Mouse (Mus musculus): Measurements from ENCODE around the gene Gm39115. TPM values are rescaled to one million over a fixed set of nuclear protein-coding genes. Genes with fewer than 3 reads are reported as not detected.

The Gm39115 gene
- total and polyA plus RNA-seq, 3 experiments, result not detected

DNA sequence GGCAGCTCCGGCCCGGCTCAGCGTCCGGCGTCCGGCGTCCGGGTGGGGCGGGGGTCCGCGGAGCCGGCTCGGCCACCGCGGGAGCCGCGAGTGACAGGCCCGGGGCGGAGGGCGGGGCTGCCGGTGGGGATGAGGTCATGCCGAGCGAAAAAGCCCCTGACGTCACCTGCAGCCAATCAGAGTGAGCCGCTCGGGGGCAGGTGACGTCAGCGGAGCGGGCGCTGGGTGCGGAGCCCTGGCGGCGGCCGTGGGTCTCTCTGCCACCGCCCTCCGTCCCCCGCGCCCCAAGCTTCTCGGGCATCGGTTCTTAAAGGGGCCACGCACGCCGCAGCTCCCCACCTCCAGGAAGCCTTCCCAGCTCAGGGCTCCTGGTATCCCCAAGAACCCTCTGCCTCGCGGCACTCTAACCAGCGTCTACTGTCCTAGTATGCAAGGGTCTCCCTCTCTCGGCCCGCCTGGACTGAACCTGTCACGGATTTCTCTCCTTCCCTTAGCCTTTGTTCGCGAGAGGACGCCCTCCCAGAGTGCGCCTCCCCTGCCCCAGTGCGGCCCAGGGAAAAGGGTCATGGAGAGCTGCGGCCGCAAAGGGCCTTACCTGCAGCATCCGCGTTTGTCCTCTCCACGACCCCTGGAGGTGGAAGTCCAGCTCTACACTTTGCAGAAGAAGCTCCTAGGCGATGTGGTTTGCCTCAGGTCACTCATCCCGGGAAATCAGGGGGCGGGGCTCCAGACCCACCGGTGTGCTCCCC lies 40.5 kb downstream of the Gm39115 start, which contains the start of gene Dusp8:
Dusp8 (minus strand) TSS at position 661 of the 749 bp plus-strand sequence.
- DNase-seq, result peak; percentile 95

- peak; percentile 48 for DNase-seq
Observed at GRCm38 (mm10) chr7:142094301-142095143, 41.3 kb downstream of the Gm39115 start.

DNA sequence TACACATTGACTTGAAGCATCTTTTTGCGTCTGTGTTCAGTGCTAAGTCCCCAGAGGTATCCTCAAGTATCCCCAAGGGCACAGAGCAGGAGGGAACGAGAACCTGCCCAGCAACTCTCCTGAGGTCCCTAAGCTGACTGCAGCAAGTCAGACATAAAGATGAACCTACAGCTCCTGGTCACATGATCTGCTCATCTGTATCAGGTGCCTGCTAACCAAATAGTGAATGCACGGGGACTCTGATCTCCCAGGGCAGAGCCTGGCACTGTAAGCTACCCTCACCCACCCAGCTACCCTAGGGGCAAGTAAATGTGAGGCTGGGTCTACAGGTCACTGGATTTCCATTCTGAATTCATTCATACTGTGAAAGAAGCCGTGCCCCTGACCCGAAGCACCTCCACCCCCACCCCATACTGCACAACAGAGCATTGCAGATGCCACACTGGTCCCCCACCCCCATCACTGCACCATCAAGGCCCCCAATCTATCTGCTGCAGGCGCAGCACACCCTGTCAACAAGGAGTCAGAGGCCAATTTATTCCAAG lies 42.1 kb downstream of the Gm39115 start:
- DNase-seq, result no peak

GRCm38 (mm10) chr7:142092991-142093390 lies 42.8 kb downstream of the Gm39115 start:
- DNase-seq, result no peak

DNA sequence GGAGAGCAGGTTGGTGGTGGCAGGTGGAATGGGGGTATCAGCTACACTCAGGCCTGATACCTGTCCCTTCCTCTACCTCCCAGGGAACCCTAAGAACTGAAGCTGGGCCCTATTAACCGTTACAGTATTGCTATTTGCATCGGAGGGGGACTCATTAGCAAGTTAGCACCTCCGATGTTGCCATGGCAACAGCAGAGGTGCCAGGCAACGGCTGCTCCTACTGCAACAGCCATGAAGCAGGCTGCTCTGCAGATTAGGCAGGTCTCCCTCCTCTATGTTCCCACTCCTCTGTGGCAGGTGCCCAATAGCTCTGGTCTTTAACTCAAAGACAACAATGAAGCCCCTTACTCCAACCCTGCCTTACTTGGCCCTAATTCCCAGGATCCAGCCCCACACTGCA lies 44.0 kb downstream of the Gm39115 start:
- DNase-seq, result no peak

DNA sequence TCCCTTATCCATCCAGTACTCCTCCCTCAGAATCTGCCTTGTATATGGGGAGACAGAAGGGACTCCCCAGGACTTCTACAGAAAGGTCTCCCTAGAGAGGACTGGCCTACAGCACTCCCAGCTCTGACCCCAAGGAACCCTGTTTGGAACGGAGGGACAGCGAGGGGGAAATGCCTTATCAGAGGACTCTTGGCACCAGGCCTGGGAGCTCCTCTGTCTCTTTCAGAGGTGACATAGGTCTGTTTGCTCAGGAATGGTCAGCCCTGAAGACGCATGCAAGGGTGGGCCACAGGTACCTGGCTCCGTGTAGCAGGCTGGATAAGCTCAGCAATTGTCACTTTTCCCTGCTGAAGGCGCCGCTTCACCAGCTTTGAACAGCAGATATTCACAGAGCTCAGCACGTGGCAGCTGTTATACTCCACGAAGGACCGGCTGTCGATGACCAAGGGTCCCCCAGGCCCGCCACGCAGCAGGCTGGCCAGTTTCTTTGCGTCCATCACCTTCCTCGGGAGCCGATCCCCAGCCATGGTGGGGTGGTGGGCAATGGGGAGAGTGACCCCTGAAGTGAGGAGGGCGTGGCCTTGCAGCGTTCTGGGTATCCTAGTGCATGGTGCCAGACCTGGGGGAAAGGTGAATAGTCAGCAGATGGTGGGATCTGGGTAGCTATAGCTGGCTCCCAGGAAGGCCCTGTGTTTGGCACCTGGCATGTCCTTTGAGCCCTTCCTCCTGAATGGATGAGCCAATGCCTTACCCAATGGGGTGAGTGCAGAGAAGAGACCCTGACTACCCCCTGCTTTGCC lies 46.0 kb downstream of the Gm39115 start:
- DNase-seq, result no peak

DNA sequence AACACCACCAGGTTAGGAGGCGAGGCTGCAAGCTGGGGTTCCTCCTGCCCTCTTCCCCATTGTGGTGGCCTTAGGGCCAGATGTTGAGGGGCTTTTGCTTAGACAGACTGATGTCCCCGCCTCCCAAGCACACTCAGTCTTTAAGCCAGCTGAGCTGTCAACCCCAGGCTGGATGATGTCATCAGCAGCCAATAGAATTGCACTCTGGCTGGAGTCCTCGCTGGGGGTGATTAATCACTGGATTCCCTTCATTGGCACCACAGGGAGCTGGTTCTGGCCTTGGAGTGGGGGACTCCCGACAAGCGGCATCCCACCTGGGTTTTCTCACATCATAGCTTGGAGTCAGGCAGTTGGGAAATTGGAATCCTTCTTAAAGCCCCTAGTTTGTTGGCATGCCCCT lies 46.9 kb downstream of the Gm39115 start:
- DNase-seq, result peak; percentile 86

GRCm38 (mm10) chr7:142087069-142087652 lies 48.7 kb downstream of the Gm39115 start:
- no peak for DNase-seq

- no peak for DNase-seq
Observed at GRCm38 (mm10) chr7:142086159-142086905, 49.5 kb downstream of the Gm39115 start.

Other genes with a start within 250 kb of the Gm39115 start
- 10 to 100 TPM; 58.2 to 61.5 TPM for gene Tollip, start 217.5 kb downstream of the Gm39115 start, total RNA-seq (2021)
- 51.2 and 81.5 TPM in 2 replicates for gene Tollip, start 217.5 kb downstream of the Gm39115 start, polyA plus RNA-seq (2012; rRNA removed)
- 1 to 10 TPM; 3.1 to 3.8 TPM for gene Brsk2, start 186.3 kb downstream of the Gm39115 start, total RNA-seq (2021)
- 2.1 and 2.5 TPM in 2 replicates for gene Brsk2, start 186.3 kb downstream of the Gm39115 start, polyA plus RNA-seq (2012; rRNA removed)
- gene Mob2, start 75.0 kb downstream of the Gm39115 start, total RNA-seq (2021), result 10 to 100 TPM; 52.3 to 59.3 TPM
- gene Mob2, start 75.0 kb downstream of the Gm39115 start, polyA plus RNA-seq (2012; rRNA removed), result 33.1 and 38.2 TPM in 2 replicates
- 10 to 100 TPM; 11.1 to 15.9 TPM for gene Dusp8, start 40.2 kb downstream of the Gm39115 start, total RNA-seq (2021)
- gene Dusp8, start 40.2 kb downstream of the Gm39115 start, polyA plus RNA-seq (2012; rRNA removed), result 10.7 and 13.2 TPM in 2 replicates
- not detected for gene Gm45618, start 15.3 kb downstream of the Gm39115 start, total RNA-seq (2021)
- gene Gm45618, start 15.3 kb downstream of the Gm39115 start, polyA plus RNA-seq (2012; rRNA removed), result not detected in 2 replicates
- gene Gm45337, start 8.6 kb upstream of the Gm39115 start, total RNA-seq (2021), result not detected
- gene Gm45337, start 8.6 kb upstream of the Gm39115 start, polyA plus RNA-seq (2012; rRNA removed), result not detected in 2 replicates
- not detected for gene Gm29735, start 21.1 kb upstream of the Gm39115 start, total RNA-seq (2021)
- not detected in 2 replicates for gene Gm29735, start 21.1 kb upstream of the Gm39115 start, polyA plus RNA-seq (2012; rRNA removed)
- gene Gm4553, start 29.7 kb upstream of the Gm39115 start, total RNA-seq (2021), result not detected
- gene Gm4553, start 29.7 kb upstream of the Gm39115 start, polyA plus RNA-seq (2012; rRNA removed), result not detected in 2 replicates
- not detected for gene Krtap5-2, start 40.0 kb upstream of the Gm39115 start, total RNA-seq (2021)
- not detected in 2 replicates for gene Krtap5-2, start 40.0 kb upstream of the Gm39115 start, polyA plus RNA-seq (2012; rRNA removed)
- not detected for gene Gm10153, start 54.4 kb upstream of the Gm39115 start, total RNA-seq (2021)
- not detected in 2 replicates for gene Gm10153, start 54.4 kb upstream of the Gm39115 start, polyA plus RNA-seq (2012; rRNA removed)
- not detected for gene Krtap5-3, start 65.3 kb upstream of the Gm39115 start, total RNA-seq (2021)
- not detected in 2 replicates for gene Krtap5-3, start 65.3 kb upstream of the Gm39115 start, polyA plus RNA-seq (2012; rRNA removed)
- gene Gm7579, start 75.8 kb upstream of the Gm39115 start, total RNA-seq (2021), result not detected
- gene Gm7579, start 75.8 kb upstream of the Gm39115 start, polyA plus RNA-seq (2012; rRNA removed), result not detected in 2 replicates
- gene Krtap5-5, start 93.9 kb upstream of the Gm39115 start, total RNA-seq (2021), result not detected
- gene Krtap5-5, start 93.9 kb upstream of the Gm39115 start, polyA plus RNA-seq (2012; rRNA removed), result 0.11 TPM in 1 of 2 replicates, not detected in the other
- gene Gm40460, start 105.0 kb upstream of the Gm39115 start, total RNA-seq (2021), result not detected
- not detected in 2 replicates for gene Gm40460, start 105.0 kb upstream of the Gm39115 start, polyA plus RNA-seq (2012; rRNA removed)
- gene Gm2431, start 122.3 kb upstream of the Gm39115 start, total RNA-seq (2021), result not detected
- gene Gm2431, start 122.3 kb upstream of the Gm39115 start, polyA plus RNA-seq (2012; rRNA removed), result not detected in 2 replicates
- not detected for gene Gm4559, start 138.3 kb upstream of the Gm39115 start, total RNA-seq (2021)
- gene Gm4559, start 138.3 kb upstream of the Gm39115 start, polyA plus RNA-seq (2012; rRNA removed), result not detected in 2 replicates
- gene Krtap5-1, start 161.1 kb upstream of the Gm39115 start, total RNA-seq (2021), result not detected
- not detected in 2 replicates for gene Krtap5-1, start 161.1 kb upstream of the Gm39115 start, polyA plus RNA-seq (2012; rRNA removed)
- not detected for gene Krtap5-4, start 167.5 kb upstream of the Gm39115 start, total RNA-seq (2021)
- gene Krtap5-4, start 167.5 kb upstream of the Gm39115 start, polyA plus RNA-seq (2012; rRNA removed), result not detected in 2 replicates
- 1 to 10 TPM; 3.0 to 5.8 TPM for gene Ifitm10, start 237.7 kb upstream of the Gm39115 start, total RNA-seq (2021)
- 12.0 and 15.2 TPM in 2 replicates for gene Ifitm10, start 237.7 kb upstream of the Gm39115 start, polyA plus RNA-seq (2012; rRNA removed)
- 1 to 10 TPM; 2.9 to 6.9 TPM for gene Gm49369, start 246.6 kb upstream of the Gm39115 start, total RNA-seq (2021)
- gene Gm49369, start 246.6 kb upstream of the Gm39115 start, polyA plus RNA-seq (2012; rRNA removed), result not detected in 2 replicates

All from adrenal gland, adult 2 months (tissue).